Mouse (Mus musculus) lung, embryonic 14.5 days (tissue): ENCODE measurements at regions not wholly inside any gene's neighbourhood (a gene's known extent, or its start where the extent isn't known, plus 50 kb on each side); places are given as distances from the start of the nearest gene placed in this dataset.

Source experiments
- ATAC-seq: fragments of 200-750 bp; cut with Nextera tagmentation; 2 replicates; pipeline ENCODE4 v1.8.0; 2017; ENCODE audit warnings: mild to moderate bottlenecking, moderate TSS enrichment, moderate library complexity; ENCODE audit not compliant: insufficient read depth
- DNase-seq: peaks from one replicate; pipeline ENCODE4 v3.0.0-alpha.2; 2015
- H3K27ac ChIP-seq: fragments of 300-500 bp; sonication (generic); 2 replicates; pipeline ENCODE4 v1.5.1; 2014; ENCODE audit warnings: low read depth, mild to moderate bottlenecking, moderate library complexity
- H3K27me3 ChIP-seq: fragments of 300-500 bp; sonication (generic); 2 replicates; pipeline ENCODE4 v1.6.1; 2014; ENCODE audit warnings: low read length, control low read depth; ENCODE audit not compliant: insufficient read depth
- H3K36me3 ChIP-seq: fragments of 300-500 bp; sonication (generic); 2 replicates; pipeline ENCODE4 v1.6.1; 2014; ENCODE audit warnings: control low read depth; ENCODE audit not compliant: insufficient read depth
- H3K4me1 ChIP-seq: fragments of 300-500 bp; sonication (generic); 2 replicates; pipeline ENCODE4 v1.6.1; 2014; ENCODE audit warnings: antibody characterized with exemption, control low read depth; ENCODE audit not compliant: insufficient read depth
- H3K4me2 ChIP-seq: fragments of 300-500 bp; sonication (generic); 2 replicates; pipeline ENCODE4 v1.6.1; 2014; ENCODE audit warnings: mild to moderate bottlenecking
- H3K4me3 ChIP-seq: fragments of 300-500 bp; sonication (generic); 2 replicates; pipeline ENCODE4 v1.5.1; 2014; ENCODE audit warnings: low read depth, low read length
- H3K9ac ChIP-seq: fragments of 300-500 bp; sonication (generic); 2 replicates; pipeline ENCODE4 v1.6.1; 2014
- H3K9me3 ChIP-seq: fragments of 300-500 bp; sonication (generic); 2 replicates; pipeline ENCODE4 v1.6.1; 2016; ENCODE audit warnings: low read depth, low read length, control low read depth
- CTCF ChIP-seq: IDR thresholded peaks from 2 replicates; pipeline ENCODE4 v1.5.1; 2016; ENCODE audit warnings: antibody characterized with exemption, low read depth
- WGBS: fragments of 180-500 bp; shearing (Covaris S2); extraction: QIAGEN DNeasy Blood & Tissue Kit; methylation state at CpG from one replicate; pipeline ENCODE4 v1.1.7; 2014; 5-methylcytosine and 5-hydroxymethylcytosine counted together

DNA sequence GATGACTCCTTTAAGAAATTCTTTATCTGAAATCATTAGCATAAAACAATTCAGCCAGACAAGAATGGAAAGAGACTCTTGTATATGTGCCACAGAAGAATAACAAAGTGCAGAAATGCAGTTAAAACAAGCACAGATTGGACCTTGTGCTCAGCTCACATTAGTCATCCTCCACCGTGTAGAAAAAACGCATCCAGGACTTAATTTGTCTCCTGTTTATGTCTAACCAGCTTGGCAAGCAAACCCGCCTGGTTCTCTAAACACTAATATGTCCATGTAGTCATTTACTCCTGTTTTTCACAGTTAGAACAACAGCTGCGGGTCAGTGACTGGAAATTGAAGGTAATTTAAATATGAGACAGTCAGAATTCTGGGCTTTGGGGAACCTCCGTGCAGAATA is 268.7 kb downstream of the Efnb2 start:
- Histone ChIP-seq H3K27me3 (no peaks in the 10 kb centered on the region), H3K9me3 (no peaks in the 10 kb centered on the region), H3K27ac (no peak overlapping the region), H3K4me1 (no peaks in the 10 kb centered on the region), H3K4me3 (no peak overlapping the region), H3K36me3 (no peaks in the 10 kb centered on the region), H3K4me2 (no peak overlapping the region), H3K9ac (no peak overlapping the region)
- TF ChIP-seq CTCF: no peak
- 52% methylated on average over 5 of the region's 5 CpGs for WGBS
- ATAC-seq: no peak
- DNase-seq: no peak

DNA sequence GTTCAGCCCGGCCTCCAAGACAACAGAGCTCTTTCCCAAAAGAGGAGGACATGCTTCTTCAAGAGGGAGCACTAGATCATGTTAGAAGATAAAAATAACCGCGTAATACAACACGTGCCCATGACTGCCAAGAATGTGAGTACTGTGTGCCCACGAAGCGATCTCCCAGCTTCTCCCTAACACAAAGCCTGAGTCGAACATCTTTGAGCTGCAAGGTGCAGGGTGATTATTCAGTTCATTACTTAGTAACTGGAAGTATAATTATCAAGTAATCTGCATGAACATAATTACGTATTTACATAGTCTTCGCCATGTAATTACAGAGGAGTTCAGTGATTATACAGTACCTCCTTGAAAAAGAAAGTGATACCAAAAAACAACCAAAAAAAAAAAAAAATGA is 269.7 kb downstream of the Efnb2 start:
- no peak overlapping the region for H3K27ac ChIP-seq
- H3K27me3 ChIP-seq: no peaks in the 10 kb centered on the region
- H3K4me2 ChIP-seq: no peak overlapping the region
- H3K4me1 ChIP-seq: no peaks in the 10 kb centered on the region
- H3K36me3 ChIP-seq: no peaks in the 10 kb centered on the region
- no peaks in the 10 kb centered on the region for H3K9me3 ChIP-seq
- WGBS: 83% methylated on average over 9 of the region's 9 CpGs
- ATAC-seq (no peak), DNase-seq (no peak)
- H3K4me3 ChIP-seq: no peak overlapping the region
- TF ChIP-seq CTCF: no peak
- H3K9ac ChIP-seq: no peak overlapping the region

GRCm38 (mm10) chr8:8378248-8378647 is 282.8 kb downstream of the Efnb2 start:
- no peak overlapping the region for H3K9ac ChIP-seq
- no peak for TF ChIP-seq CTCF
- H3K27ac ChIP-seq: no peak overlapping the region
- no peaks in the 10 kb centered on the region for H3K36me3 ChIP-seq
- ATAC-seq (no peak), DNase-seq (no peak)
- no peak overlapping the region for H3K4me2 ChIP-seq
- no peaks in the 10 kb centered on the region for H3K4me1 ChIP-seq
- H3K27me3 ChIP-seq: no peaks in the 10 kb centered on the region
- H3K4me3 ChIP-seq: no peak overlapping the region
- H3K9me3 ChIP-seq: no peaks in the 10 kb centered on the region
- 63% methylated on average over 4 of the region's 4 CpGs for WGBS

GRCm38 (mm10) chr8:8376791-8377190 is 284.3 kb downstream of the Efnb2 start:
- no peak for ATAC-seq

DNA sequence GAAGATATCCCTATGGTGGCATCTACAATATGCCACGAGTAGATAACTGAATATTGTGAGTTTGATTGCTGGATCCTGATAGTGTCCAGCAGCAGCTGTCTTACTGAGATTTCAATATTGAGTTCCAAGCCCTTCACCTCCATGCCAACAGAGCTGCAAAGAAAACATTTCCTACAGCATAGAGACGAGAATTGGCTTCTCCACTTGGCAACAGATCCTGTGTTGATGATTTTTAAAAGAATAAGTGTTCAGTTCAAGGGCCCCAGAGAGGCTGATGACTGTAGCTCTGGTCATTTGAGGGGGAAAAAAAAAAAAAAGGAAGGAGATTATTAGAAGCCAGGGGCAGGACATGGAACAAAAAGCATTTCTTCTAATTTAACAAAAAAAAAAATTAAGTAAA is 284.7 kb downstream of the Efnb2 start:
- no peak overlapping the region for H3K4me2 ChIP-seq
- H3K4me1 ChIP-seq: no peaks in the 10 kb centered on the region
- ATAC-seq: no peak
- 52% methylated on average over 2 of the region's 2 CpGs for WGBS
- H3K27ac ChIP-seq: no peak overlapping the region
- H3K9me3 ChIP-seq: no peaks in the 10 kb centered on the region
- no peak overlapping the region for H3K9ac ChIP-seq
- no peak for DNase-seq
- no peak overlapping the region for H3K4me3 ChIP-seq
- no peaks in the 10 kb centered on the region for H3K27me3 ChIP-seq
- H3K36me3 ChIP-seq: no peaks in the 10 kb centered on the region
- TF ChIP-seq CTCF: no peak

More at GRCm38 (mm10) chr8:8376791-8377190, 284.3 kb downstream of the Efnb2 start:
- Histone ChIP-seq H3K27me3 (no peaks in the 10 kb centered on the region), H3K9me3 (no peaks in the 10 kb centered on the region), H3K36me3 (no peaks in the 10 kb centered on the region), H3K9ac (no peak overlapping the region), H3K27ac (no peak overlapping the region), H3K4me2 (no peak overlapping the region), H3K4me3 (no peak overlapping the region), H3K4me1 (no peaks in the 10 kb centered on the region)
- WGBS: 84% methylated on average over 3 of the region's 3 CpGs
- TF ChIP-seq CTCF: no peak
- no peak for DNase-seq

DNA sequence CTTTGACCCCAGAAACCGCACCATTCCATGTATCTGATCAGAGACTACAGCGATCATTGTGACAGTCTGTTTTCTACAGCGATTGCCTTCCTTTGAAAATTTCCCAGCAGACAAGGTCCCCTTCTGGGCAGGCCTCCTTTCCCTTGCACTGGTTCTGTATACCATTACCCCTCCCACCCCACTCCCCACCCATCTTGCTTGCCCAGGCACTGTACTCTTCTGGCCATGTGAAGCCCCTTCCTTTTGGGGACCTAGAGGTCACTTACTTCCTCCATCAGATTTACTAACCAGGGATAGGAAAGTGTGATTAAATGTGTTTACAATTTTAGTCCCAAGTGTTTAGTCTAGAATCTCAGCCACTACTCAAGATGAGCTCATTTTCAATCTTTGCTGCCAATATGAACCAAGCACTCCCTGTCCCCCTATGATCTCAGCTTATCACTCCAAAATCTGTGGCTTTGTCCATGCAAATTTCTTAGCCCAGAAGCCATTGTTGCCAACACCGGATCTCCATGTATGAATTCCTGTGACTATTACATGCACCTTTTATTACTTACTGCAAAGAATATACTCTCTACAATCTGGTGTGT is 293.7 kb downstream of the Efnb2 start:
- Histone ChIP-seq H3K4me3 (no peak overlapping the region), H3K27ac (0 out of 2 replicates have a peak overlapping the region, but pooled peaks have one; percentile 9), H3K4me2 (no peak overlapping the region), H3K9me3 (no peaks in the 10 kb centered on the region), H3K27me3 (no peaks in the 10 kb centered on the region), H3K9ac (no peak overlapping the region), H3K36me3 (no peaks in the 10 kb centered on the region), H3K4me1 (peaks cover 3% of the 10 kb centered on the region; the same call in 1 of the 2 replicates)
- WGBS: 50% methylated on average over 4 of the region's 4 CpGs
- DNase-seq (peak; percentile 54), ATAC-seq (peak; percentile 71)
- no peak for TF ChIP-seq CTCF

DNA sequence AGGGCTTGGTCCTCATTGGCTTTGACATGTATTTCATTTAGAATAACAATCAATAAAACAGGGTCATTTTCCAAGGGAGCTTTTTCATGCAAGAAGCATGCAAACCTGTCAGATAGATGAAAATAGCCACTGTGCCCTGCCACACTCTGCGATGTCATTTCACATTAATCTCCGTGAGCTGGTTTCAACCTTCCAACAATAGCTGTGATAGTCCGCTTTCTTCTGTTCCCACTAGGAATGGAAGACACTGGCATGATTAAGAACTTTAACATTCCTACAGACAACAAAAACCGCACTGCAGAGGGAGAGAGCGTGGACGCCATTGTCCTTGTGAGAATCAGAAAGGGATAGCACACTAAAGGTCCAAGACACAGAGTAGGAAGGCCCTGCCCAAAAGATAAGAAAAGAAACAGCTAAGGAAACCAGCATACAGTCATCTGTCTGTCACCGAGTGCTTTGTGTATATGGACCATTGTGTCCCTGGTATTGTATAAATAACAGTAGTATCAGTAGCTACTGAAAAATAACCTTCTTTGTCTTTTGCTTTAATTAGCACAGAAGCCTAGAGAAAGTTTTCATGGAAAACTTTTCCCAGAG is 299.0 kb downstream of the Efnb2 start:
- no peak overlapping the region for H3K4me2 ChIP-seq
- ATAC-seq (no peak), DNase-seq (no peak)
- no peak overlapping the region for H3K9ac ChIP-seq
- no peak for TF ChIP-seq CTCF
- peaks cover 2% of the 10 kb centered on the region; the same call in 1 of the 2 replicates for H3K4me1 ChIP-seq
- no peaks in the 10 kb centered on the region for H3K36me3 ChIP-seq
- 79% methylated on average over 7 of the region's 7 CpGs for WGBS
- H3K4me3 ChIP-seq: no peak overlapping the region
- no peak overlapping the region for H3K27ac ChIP-seq
- no peaks in the 10 kb centered on the region for H3K27me3 ChIP-seq
- H3K9me3 ChIP-seq: no peaks in the 10 kb centered on the region
